Mouse (Mus musculus) hindbrain, embryonic 13.5 days (tissue): ENCODE results near the gene Grhl1. TPM values are rescaled to one million over a fixed set of nuclear protein-coding genes. Genes with fewer than 3 reads are reported as not detected.
A peak's percentile ranks its signal among the peaks of the same experiment; 100 is the strongest.

Source experiments
- ATAC-seq: fragments of 200-750 bp; cut with Nextera tagmentation; 2 replicates; pipeline ENCODE4 v1.8.0; 2017; ENCODE audit warnings: moderate TSS enrichment; ENCODE audit not compliant: low FRiP score
- H3K27ac ChIP-seq: fragments of 300-500 bp; sonication (generic); 2 replicates; pipeline ENCODE4 v1.5.1; 2015; ENCODE audit warnings: inconsistent platforms, mild to moderate bottlenecking, moderate library complexity
- H3K27me3 ChIP-seq: fragments of 300-500 bp; sonication (generic); 2 replicates; pipeline ENCODE4 v1.6.1; 2015; ENCODE audit warnings: mild to moderate bottlenecking, inconsistent platforms
- H3K36me3 ChIP-seq: fragments of 300-500 bp; sonication (generic); 2 replicates; pipeline ENCODE4 v1.6.1; 2015; ENCODE audit warnings: mild to moderate bottlenecking, inconsistent platforms
- H3K4me1 ChIP-seq: fragments of 300-500 bp; sonication (generic); replicated peaks from 2 replicates; pipeline ENCODE4 v1.6.1; 2015; ENCODE audit warnings: inconsistent platforms
- H3K4me2 ChIP-seq: fragments of 300-500 bp; sonication (generic); 2 replicates; pipeline ENCODE4 v1.6.1; 2015; ENCODE audit warnings: inconsistent platforms, mild to moderate bottlenecking, moderate library complexity
- H3K4me3 ChIP-seq: fragments of 300-500 bp; sonication (generic); 2 replicates; pipeline ENCODE4 v1.5.1; 2015; ENCODE audit warnings: mild to moderate bottlenecking, inconsistent platforms
- H3K9ac ChIP-seq: fragments of 300-500 bp; sonication (generic); 2 replicates; pipeline ENCODE4 v1.6.1; 2015; ENCODE audit warnings: mild to moderate bottlenecking, inconsistent platforms
- H3K9me3 ChIP-seq: fragments of 300-500 bp; sonication (generic); 2 replicates; pipeline ENCODE4 v1.6.1; 2016; ENCODE audit warnings: inconsistent platforms
- WGBS: fragments of 180-500 bp; shearing (Covaris S2); methylation state at CpG from one replicate; pipeline ENCODE4 v1.1.7; 2015; 5-methylcytosine and 5-hydroxymethylcytosine counted together
- polyA plus RNA-seq: library from polyadenylated mRNA; unstranded; fragments of >200 nt; fragmentation: Nextera tagmentation; extraction: Ambion mirVana; gene quantifications from 2 replicates; pipeline ENCODE4 v1.2.1, GENCODE M21; 2015

Grhl1 gene
- polyA plus RNA-seq, 1 experiment from 2014 or later, result 0.78 TPM

DNA sequence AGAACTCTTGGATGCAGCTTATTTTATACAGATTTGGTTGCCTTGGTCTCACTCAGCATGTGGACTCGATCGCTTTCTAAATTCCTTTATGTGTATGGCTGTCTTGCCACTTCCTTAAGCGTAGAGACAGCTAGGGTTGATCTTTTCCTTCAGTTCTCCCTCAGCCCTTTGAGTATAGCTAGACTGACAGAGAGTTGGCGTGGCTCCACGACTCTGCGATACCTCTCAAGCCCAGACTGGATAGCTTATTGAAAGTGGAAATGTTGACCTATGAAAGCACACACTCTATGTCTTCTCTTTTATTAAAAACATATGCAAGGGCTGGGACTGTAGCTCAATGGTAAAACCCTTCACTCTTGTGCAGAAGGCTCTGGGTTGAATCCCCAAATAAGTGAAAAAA, 25.3 kb downstream of the Grhl1 start:
- Histone ChIP-seq H3K27me3 (no peaks in the 10 kb centered on the region), H3K9ac (no peak overlapping the region), H3K4me3 (no peak overlapping the region), H3K9me3 (no peaks in the 10 kb centered on the region), H3K4me1 (peaks cover 6% of the 10 kb centered on the region), H3K36me3 (no peaks in the 10 kb centered on the region), H3K4me2 (no peak overlapping the region), H3K27ac (no peak overlapping the region)
- no peak for ATAC-seq
- WGBS, result 83% methylated on average over 6 of the region's 6 CpGs

GRCm38 (mm10) chr12:24599366-24599895, 27.3 kb downstream of the Grhl1 start:
- H3K4me1 ChIP-seq, result no peaks in the 10 kb centered on the region
- no peaks in the 10 kb centered on the region for H3K36me3 ChIP-seq
- no peak overlapping the region for H3K9ac ChIP-seq
- WGBS, result 73% methylated on average over 8 of the region's 8 CpGs
- no peak overlapping the region for H3K4me3 ChIP-seq
- H3K27ac ChIP-seq, result no peak overlapping the region
- H3K9me3 ChIP-seq, result no peaks in the 10 kb centered on the region
- H3K4me2 ChIP-seq, result no peak overlapping the region
- ATAC-seq, result no peak
- no peaks in the 10 kb centered on the region for H3K27me3 ChIP-seq

DNA sequence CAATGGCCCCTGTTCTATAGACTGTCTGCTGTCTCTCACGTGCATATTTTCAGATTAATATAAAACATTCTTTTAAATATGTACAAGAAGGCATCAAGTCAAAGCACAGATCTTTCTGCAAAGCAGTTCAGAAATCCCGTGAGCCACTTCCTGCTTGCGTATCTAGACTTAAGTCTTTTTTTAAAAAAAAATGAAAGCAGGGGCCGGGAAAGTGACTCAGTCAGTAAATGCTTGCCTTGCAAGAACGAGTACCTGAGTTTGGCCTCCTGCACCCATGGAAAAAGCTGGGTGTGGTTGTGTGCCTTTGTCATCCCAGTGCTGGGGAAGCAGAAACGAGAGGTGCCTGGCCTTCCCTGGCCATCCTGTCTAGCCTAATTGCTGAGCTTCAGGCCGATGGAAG, 28.0 kb downstream of the Grhl1 start:
- Histone ChIP-seq H3K27ac (no peak overlapping the region), H3K4me1 (no peaks in the 10 kb centered on the region), H3K4me3 (no peak overlapping the region), H3K36me3 (no peaks in the 10 kb centered on the region), H3K9ac (no peak overlapping the region), H3K9me3 (no peaks in the 10 kb centered on the region), H3K27me3 (no peaks in the 10 kb centered on the region), H3K4me2 (no peak overlapping the region)
- ATAC-seq, result no peak
- 89% methylated on average over 7 of the region's 7 CpGs for WGBS

- Histone ChIP-seq H3K4me2 (no peak overlapping the region), H3K4me1 (no peaks in the 10 kb centered on the region), H3K9me3 (no peaks in the 10 kb centered on the region), H3K9ac (no peak overlapping the region), H3K27ac (no peak overlapping the region), H3K27me3 (no peaks in the 10 kb centered on the region), H3K36me3 (no peaks in the 10 kb centered on the region), H3K4me3 (no peak overlapping the region)
- peak; percentile 80 for ATAC-seq
- WGBS, result 5% methylated on average over 9 of the region's 9 CpGs
Measured at GRCm38 (mm10) chr12:24600806-24601205, 28.7 kb downstream of the Grhl1 start.

DNA sequence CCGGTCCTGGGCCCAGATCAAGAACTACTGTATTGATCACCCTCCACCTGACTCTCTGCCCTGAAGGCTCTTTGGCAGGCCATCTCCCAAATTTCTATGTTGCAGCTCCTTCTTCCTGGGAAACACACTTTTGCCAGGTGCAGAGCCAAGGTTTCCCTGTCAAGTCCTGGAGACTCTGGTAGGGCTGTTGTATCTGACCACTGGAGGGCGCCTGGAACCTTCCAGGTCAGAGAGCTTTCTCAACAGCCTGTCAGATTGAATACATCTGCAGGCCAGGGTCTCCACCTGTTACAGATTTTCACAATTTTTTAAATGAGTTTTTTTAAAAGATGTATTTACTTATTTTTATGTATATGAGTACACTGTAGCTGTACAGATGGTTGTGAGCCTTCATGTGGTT, 31.2 kb downstream of the Grhl1 start:
- WGBS, result 38% methylated on average over 2 of the region's 2 CpGs
- Histone ChIP-seq H3K4me2 (no peak overlapping the region), H3K4me3 (no peak overlapping the region), H3K9me3 (no peaks in the 10 kb centered on the region), H3K36me3 (no peaks in the 10 kb centered on the region), H3K9ac (no peak overlapping the region), H3K27me3 (no peaks in the 10 kb centered on the region), H3K4me1 (no peaks in the 10 kb centered on the region), H3K27ac (no peak overlapping the region)
- no peak for ATAC-seq

- Histone ChIP-seq H3K9me3 (no peaks in the 10 kb centered on the region), H3K27ac (no peak overlapping the region), H3K4me1 (peaks cover 3% of the 10 kb centered on the region; the same call in 1 of the 2 replicates), H3K4me3 (no peak overlapping the region), H3K36me3 (no peaks in the 10 kb centered on the region), H3K27me3 (no peaks in the 10 kb centered on the region), H3K9ac (no peak overlapping the region), H3K4me2 (no peak overlapping the region)
- no peak for ATAC-seq
- 64% methylated on average over 10 of the region's 10 CpGs for WGBS
Measured at GRCm38 (mm10) chr12:24606166-24606565, 34.1 kb downstream of the Grhl1 start.

DNA sequence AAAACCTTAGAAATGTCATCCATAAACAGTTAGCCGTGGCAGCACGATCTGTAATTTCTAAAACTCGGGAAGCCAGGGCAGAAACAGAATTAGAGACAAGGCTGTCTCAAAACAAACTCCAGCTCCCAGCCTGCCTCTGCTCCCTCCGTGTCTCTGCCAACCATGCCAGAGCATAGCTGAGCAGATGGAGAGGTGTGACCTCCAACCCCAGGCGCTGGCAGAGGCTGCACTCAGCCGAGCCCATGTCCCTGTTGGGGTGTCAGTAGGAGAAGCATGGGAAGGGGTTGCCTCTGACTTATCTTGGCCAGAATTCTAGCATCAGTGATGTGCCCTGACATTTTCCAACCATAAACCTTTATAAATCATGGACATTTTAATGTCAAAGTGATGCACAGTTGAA, 40.5 kb downstream of the Grhl1 start:
- 82% methylated on average over 6 of the region's 6 CpGs for WGBS
- Histone ChIP-seq H3K4me2 (no peak overlapping the region), H3K4me1 (peaks cover 3% of the 10 kb centered on the region; the same call in 1 of the 2 replicates), H3K27me3 (no peaks in the 10 kb centered on the region), H3K9ac (no peak overlapping the region), H3K9me3 (no peaks in the 10 kb centered on the region), H3K4me3 (no peak overlapping the region), H3K27ac (no peak overlapping the region), H3K36me3 (no peaks in the 10 kb centered on the region)
- ATAC-seq, result no peak

- WGBS, result 81% methylated on average over 17 of the region's 17 CpGs
- no peaks in the 10 kb centered on the region for H3K27me3 ChIP-seq
- H3K4me2 ChIP-seq, result no peak overlapping the region
- no peak for ATAC-seq
- no peaks in the 10 kb centered on the region for H3K36me3 ChIP-seq
- peaks cover 3% of the 10 kb centered on the region; the same call in 1 of the 2 replicates for H3K4me1 ChIP-seq
- H3K9me3 ChIP-seq, result no peaks in the 10 kb centered on the region
- H3K9ac ChIP-seq, result no peak overlapping the region
- H3K27ac ChIP-seq, result no peak overlapping the region
- H3K4me3 ChIP-seq, result no peak overlapping the region
Measured at GRCm38 (mm10) chr12:24614452-24615075, 42.5 kb downstream of the Grhl1 start.

DNA sequence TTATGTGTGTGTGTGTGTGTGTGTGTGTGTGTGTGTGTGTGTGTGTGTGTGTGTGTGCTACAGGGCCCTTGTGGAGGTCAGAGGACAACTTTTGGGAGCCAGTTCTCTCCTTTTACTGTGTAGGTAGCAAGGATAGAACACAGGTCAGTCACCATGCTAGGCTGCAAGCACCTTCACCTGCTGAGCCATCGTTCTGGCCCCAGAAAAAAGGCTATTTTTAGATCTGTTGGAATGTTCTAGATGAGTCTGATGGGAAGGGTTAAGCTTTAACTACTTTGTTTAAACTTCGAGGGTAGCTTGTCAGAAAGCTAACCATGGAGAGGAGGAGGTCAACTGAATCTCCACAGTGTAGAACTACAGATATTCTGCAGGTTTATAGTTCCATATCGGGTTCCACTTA, 43.1 kb downstream of the Grhl1 start:
- no peak for ATAC-seq
- no peaks in the 10 kb centered on the region for H3K9me3 ChIP-seq

DNA sequence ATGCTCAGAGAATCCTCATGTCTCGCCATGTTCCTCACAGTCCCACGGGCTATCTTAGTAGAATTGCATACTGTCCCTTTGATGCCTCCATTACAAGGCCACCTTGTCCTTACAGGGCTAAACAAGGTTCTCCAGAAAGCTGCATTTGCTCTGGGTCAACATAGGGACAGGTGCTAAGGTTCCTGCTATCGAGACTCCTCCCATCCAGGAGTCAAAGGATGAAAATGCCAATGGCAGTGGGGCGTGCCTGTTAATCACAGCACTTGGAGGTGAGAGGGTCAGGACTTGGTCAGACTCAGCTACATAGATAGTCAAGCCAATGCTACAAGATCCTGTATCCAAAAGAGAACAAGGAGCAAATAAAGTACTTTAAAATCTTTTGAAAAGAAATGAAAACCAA, 47.4 kb downstream of the Grhl1 start:
- Histone ChIP-seq H3K9me3 (no peaks in the 10 kb centered on the region), H3K4me2 (no peak overlapping the region), H3K4me3 (no peak overlapping the region), H3K27me3 (no peaks in the 10 kb centered on the region), H3K9ac (no peak overlapping the region), H3K36me3 (no peaks in the 10 kb centered on the region), H3K4me1 (peaks cover 11% of the 10 kb centered on the region), H3K27ac (no peak overlapping the region)
- WGBS, result 87% methylated on average over 4 of the region's 4 CpGs
- ATAC-seq, result no peak

More for the DNA sequence above, 43.1 kb downstream of the Grhl1 start:
- H3K36me3 ChIP-seq, result no peaks in the 10 kb centered on the region
- 88% methylated on average over 3 of the region's 3 CpGs for WGBS
- peaks cover 1% of the 10 kb centered on the region; the same call in 1 of the 2 replicates for H3K4me1 ChIP-seq
- H3K4me3 ChIP-seq, result no peak overlapping the region
- H3K27ac ChIP-seq, result no peak overlapping the region
- no peak overlapping the region for H3K9ac ChIP-seq
- no peaks in the 10 kb centered on the region for H3K27me3 ChIP-seq
- H3K4me2 ChIP-seq, result no peak overlapping the region

- H3K4me3 ChIP-seq, result no peak overlapping the region
- H3K9ac ChIP-seq, result no peak overlapping the region
- H3K36me3 ChIP-seq, result no peaks in the 10 kb centered on the region
- H3K9me3 ChIP-seq, result no peaks in the 10 kb centered on the region
- H3K4me1 ChIP-seq, result peaks cover 14% of the 10 kb centered on the region
- no peak overlapping the region for H3K27ac ChIP-seq
- WGBS, result 50% methylated on average over 12 of the region's 12 CpGs
- ATAC-seq, result peak; percentile 68; the same call in 1 of the 2 replicates
- no peaks in the 10 kb centered on the region for H3K27me3 ChIP-seq
- H3K4me2 ChIP-seq, result no peak overlapping the region
Measured at GRCm38 (mm10) chr12:24623486-24624251, 51.6 kb downstream of the Grhl1 start.

GRCm38 (mm10) chr12:24626401-24626800, 54.3 kb downstream of the Grhl1 start:
- no peaks in the 10 kb centered on the region for H3K27me3 ChIP-seq
- no peak overlapping the region for H3K27ac ChIP-seq
- H3K36me3 ChIP-seq, result no peaks in the 10 kb centered on the region
- no peak overlapping the region for H3K4me2 ChIP-seq
- peaks cover 14% of the 10 kb centered on the region for H3K4me1 ChIP-seq
- no peak overlapping the region for H3K9ac ChIP-seq
- ATAC-seq, result no peak
- no peaks in the 10 kb centered on the region for H3K9me3 ChIP-seq
- H3K4me3 ChIP-seq, result no peak overlapping the region
- 95% methylated on average over 5 of the region's 5 CpGs for WGBS

DNA sequence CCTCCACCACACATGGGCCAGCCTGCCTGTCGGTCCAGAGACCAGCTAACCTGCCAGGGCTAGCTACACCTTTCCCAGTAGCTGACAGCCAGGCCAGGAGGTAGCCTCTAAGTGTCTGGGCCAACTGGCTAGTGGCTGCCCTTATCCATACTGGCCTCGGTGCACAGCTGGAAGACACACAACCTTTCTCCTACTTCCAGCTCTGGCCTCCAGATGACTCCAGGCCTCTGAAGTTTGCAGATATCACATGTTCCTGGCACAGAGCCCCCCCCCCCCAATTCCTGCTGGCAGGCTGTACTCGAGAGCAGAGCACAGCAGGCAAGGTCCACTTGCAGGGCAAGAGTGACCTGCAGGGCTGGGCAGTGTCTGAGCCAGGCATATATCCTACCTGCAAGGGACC, 55.1 kb downstream of the Grhl1 start:
- 70% methylated on average over 3 of the region's 3 CpGs for WGBS
- no peak overlapping the region for H3K4me2 ChIP-seq
- peaks cover 14% of the 10 kb centered on the region for H3K4me1 ChIP-seq
- H3K27ac ChIP-seq, result no peak overlapping the region
- no peaks in the 10 kb centered on the region for H3K27me3 ChIP-seq
- H3K4me3 ChIP-seq, result no peak overlapping the region
- no peak overlapping the region for H3K9ac ChIP-seq
- H3K36me3 ChIP-seq, result no peaks in the 10 kb centered on the region
- H3K9me3 ChIP-seq, result no peaks in the 10 kb centered on the region
- no peak for ATAC-seq
